Mouse (Mus musculus) midbrain, postnatal 0 days (tissue): ENCODE results near the gene Cep250. TPM values are rescaled to one million over a fixed set of nuclear protein-coding genes. Genes with fewer than 3 reads are reported as not detected.
"Not testable (repeated sequence)": the region's sequence is repeated elsewhere in the genome, so short reads cannot be mapped to it uniquely, and the experiment has no call there.

Experiments used
- ATAC-seq: fragments of 200-750 bp; cut with Nextera tagmentation; 2 replicates; pipeline ENCODE4 v1.8.0; 2017; ENCODE audit warnings: moderate number of reproducible peaks, mild to moderate bottlenecking, moderate TSS enrichment, moderate library complexity; ENCODE audit not compliant: low FRiP score
- DNase-seq: peaks from one replicate; pipeline ENCODE4 v3.0.0-alpha.2; 2015; ENCODE audit warnings: low spot score
- H3K27ac ChIP-seq: fragments of 300-500 bp; sonication (generic); 2 replicates; pipeline ENCODE4 v1.5.1; 2014; ENCODE audit warnings: low read depth, mild to moderate bottlenecking, low read length, mixed read lengths
- H3K27me3 ChIP-seq: fragments of 300-500 bp; sonication (generic); 2 replicates; pipeline ENCODE4 v1.6.1; 2014; ENCODE audit warnings: low read length, control low read depth, mixed read lengths; ENCODE audit not compliant: insufficient read depth
- H3K36me3 ChIP-seq: fragments of 300-500 bp; sonication (generic); 2 replicates; pipeline ENCODE4 v1.6.1; 2014; ENCODE audit warnings: low read length, control low read depth, mixed read lengths; ENCODE audit not compliant: insufficient read depth
- H3K4me1 ChIP-seq: fragments of 300-500 bp; sonication (generic); 2 replicates; pipeline ENCODE4 v1.6.1; 2014; ENCODE audit warnings: mild to moderate bottlenecking, control low read depth, antibody characterized with exemption, low read length, mixed read lengths; ENCODE audit not compliant: insufficient read depth
- H3K4me2 ChIP-seq: fragments of 300-500 bp; sonication (generic); 2 replicates; pipeline ENCODE4 v1.6.1; 2014; ENCODE audit warnings: low read depth, mild to moderate bottlenecking, low read length, mixed read lengths; ENCODE audit not compliant: poor library complexity, severe bottlenecking
- H3K4me3 ChIP-seq: fragments of 300-500 bp; sonication (generic); 2 replicates; pipeline ENCODE4 v1.5.1; 2014; ENCODE audit warnings: low read depth, mild to moderate bottlenecking, low read length, moderate library complexity
- H3K9ac ChIP-seq: fragments of 300-500 bp; sonication (generic); replicated peaks from 2 replicates; pipeline ENCODE4 v1.6.1; 2014; ENCODE audit warnings: mild to moderate bottlenecking, low read length, moderate library complexity, mixed read lengths; ENCODE audit not compliant: poor library complexity, severe bottlenecking
- H3K9me3 ChIP-seq: fragments of 300-500 bp; sonication (generic); 2 replicates; pipeline ENCODE4 v1.6.1; 2016; ENCODE audit warnings: low read length, control low read depth
- CTCF ChIP-seq: IDR thresholded peaks from 2 replicates; pipeline ENCODE4 v1.5.1; 2016; ENCODE audit warnings: antibody characterized with exemption, mild to moderate bottlenecking
- WGBS: fragments of 180-500 bp; shearing (Covaris S2); extraction: QIAGEN DNeasy Blood & Tissue Kit; methylation state at CpG from one replicate; pipeline ENCODE4 v1.1.7; 2014; 5-methylcytosine and 5-hydroxymethylcytosine counted together
- polyA plus RNA-seq: library from polyadenylated mRNA; unstranded; fragments of >200 nt; fragmentation: Nextera tagmentation; extraction: Ambion mirVana; gene quantifications from 2 replicates; pipeline ENCODE4 v1.2.1, GENCODE M21; 2015
- total RNA-seq: library from RNA; depleted of rRNA; stranded (reverse); fragments of >200 nt; gene quantifications from 2 replicates; pipeline ENCODE4 v1.2.3, GENCODE M21; 2014; rRNA removed

The Cep250 gene
- total RNA-seq (14.1 and 19.2 TPM in 2 replicates), polyA plus RNA-seq (8.7 and 10.1 TPM in 2 replicates)

DNA sequence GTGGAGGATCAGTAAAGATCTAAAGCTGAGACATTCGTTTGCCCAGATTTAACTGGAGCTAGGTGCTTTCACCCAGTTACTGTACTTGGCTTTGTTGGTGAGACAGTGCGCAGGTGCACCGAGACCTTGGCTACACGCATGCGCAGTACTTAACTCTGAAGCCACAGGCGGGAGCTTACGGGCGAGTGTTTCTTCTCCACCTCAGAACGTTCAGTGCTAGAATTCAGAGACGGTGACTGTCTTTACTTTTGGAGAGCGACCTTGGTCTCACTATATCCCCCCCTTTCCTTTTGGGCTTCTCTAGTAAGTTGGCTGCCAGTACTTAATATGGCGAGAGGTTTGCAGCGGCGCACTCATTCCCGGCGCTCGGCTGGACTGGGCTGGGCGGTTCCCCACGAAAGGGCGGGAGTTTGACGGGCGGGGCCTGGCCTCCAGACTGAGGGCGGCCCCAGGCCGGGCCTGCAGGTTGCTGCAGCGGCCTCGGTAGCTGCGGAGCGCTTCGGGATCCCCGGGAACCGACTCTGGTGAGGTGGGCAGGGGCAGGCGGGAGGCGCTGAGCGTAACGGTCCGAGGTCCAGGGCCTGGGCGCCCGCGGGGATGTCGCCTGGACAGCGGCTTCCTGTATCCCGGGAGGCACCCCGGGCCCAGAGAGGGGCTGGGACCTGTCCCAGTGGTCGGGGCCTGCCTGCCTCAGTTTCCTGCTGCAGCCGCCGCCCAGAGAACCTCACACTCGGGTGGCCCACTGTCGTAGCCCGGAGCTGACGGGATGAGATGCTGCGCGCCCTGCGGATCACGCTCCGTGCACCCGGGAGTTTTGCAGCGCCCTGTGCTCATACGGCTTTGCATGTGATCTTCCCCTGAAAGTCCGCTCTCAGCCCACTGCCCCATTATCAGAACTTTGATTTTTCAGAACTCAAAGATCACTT lies at the start of gene Cep250:
Cep250 (plus strand) TSS at position 325 of the 926 bp plus-strand sequence.
- Histone ChIP-seq H3K4me3 (peak within 1 kb of the TSS; percentile 70), H3K9ac (peak within 1 kb of the TSS; percentile 86), H3K4me2 (peak within 1 kb of the TSS; percentile 78), H3K36me3 (no peaks in the 10 kb centered on the region), H3K27ac (peak within 1 kb of the TSS; percentile 91), H3K27me3 (no peaks in the 10 kb centered on the region), H3K4me1 (no peaks in the 10 kb centered on the region), H3K9me3 (no peaks in the 10 kb centered on the region)
- DNase-seq (peak; percentile 94), ATAC-seq (peak; percentile 94)
- 0% methylated on average over 56 of the region's 59 CpGs for WGBS
- TF ChIP-seq CTCF: no peak

DNA sequence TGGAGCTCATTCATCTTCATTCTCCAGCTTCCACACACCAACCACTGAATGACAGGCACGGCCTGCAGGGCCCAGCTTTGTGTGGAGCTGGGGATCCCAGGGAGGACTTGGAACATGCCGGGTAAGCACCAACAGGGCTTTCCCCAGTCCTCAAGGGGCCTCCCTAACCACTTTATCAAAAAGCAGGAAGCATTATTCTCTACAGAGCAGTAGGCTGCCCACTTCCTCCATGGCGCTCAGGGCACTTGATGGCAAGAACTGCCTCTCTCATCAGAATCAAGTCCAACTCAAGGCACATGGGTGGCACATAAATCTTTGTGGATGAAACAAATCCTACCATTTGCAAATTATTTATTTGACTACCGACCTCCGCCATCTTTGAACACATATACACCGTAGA lies 41.6 kb upstream of the Cep250 start:
- no peak overlapping the region for H3K9ac ChIP-seq
- H3K27me3 ChIP-seq: no peaks in the 10 kb centered on the region
- DNase-seq (no peak), ATAC-seq (no peak)
- no peak overlapping the region for H3K27ac ChIP-seq
- TF ChIP-seq CTCF: no peak
- no peaks in the 10 kb centered on the region for H3K9me3 ChIP-seq
- no peaks in the 10 kb centered on the region for H3K4me1 ChIP-seq
- H3K36me3 ChIP-seq: peaks cover 36% of the 10 kb centered on the region
- no peak overlapping the region for H3K4me2 ChIP-seq
- H3K4me3 ChIP-seq: no peak overlapping the region
- WGBS: 93% methylated on average over 6 of the region's 6 CpGs

DNA sequence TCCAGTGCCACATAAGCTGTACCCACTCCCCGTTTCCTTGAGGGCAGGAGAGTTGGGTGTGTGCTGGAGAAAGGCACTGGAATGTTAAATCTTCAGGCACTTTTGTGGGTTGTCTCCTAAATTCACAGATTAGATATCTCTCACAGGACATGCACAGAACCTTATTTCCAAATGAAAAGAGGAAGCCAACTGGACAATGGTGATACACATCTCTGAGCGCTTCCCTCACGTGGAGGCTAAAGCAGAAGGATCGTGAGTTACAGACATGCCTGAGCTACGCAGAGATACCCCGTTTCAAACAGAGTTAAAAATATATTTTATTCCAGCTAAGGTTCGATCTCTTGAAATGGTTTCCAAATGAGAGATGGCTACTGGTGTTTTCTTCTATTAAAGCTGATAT lies 33.1 kb upstream of the Cep250 start:
- 96% methylated on average over 7 of the region's 7 CpGs for WGBS
- TF ChIP-seq CTCF: no peak

DNA sequence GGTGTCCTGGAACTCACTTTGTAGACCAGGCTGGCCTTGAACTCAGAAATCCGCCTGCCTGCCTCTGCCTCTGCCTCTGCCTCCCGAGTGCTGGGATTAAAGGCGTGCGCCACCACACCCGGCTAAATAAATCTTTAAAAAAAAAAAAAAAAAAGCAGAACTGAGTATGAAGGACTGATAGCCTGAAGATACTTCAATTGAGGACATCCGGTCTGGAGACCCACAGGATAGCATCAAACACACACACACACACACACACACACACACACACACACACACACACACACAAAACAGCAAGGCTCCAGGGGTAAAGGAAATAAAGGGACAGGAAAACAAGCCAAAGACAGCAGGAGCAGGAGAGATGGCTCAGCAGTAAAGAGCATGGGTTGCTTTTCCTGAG lies 31.0 kb upstream of the Cep250 start:
- not testable (repeated sequence) for H3K4me2 ChIP-seq, H3K9me3 ChIP-seq, H3K36me3 ChIP-seq, H3K4me3 ChIP-seq, H3K27me3 ChIP-seq, H3K9ac ChIP-seq, H3K27ac ChIP-seq, DNase-seq, H3K4me1 ChIP-seq, ATAC-seq
- 88% methylated on average over 6 of the region's 6 CpGs for WGBS

More for the DNA sequence above, 33.1 kb upstream of the Cep250 start:
- no peak for DNase-seq
- no peak overlapping the region for H3K4me3 ChIP-seq
- H3K36me3 ChIP-seq: peaks cover 2% of the 10 kb centered on the region; the same call in 1 of the 2 replicates
- H3K9me3 ChIP-seq: no peaks in the 10 kb centered on the region
- H3K4me2 ChIP-seq: no peak overlapping the region
- no peak for ATAC-seq
- no peak overlapping the region for H3K27ac ChIP-seq
- no peaks in the 10 kb centered on the region for H3K4me1 ChIP-seq
- H3K27me3 ChIP-seq: no peaks in the 10 kb centered on the region
- H3K9ac ChIP-seq: no peak overlapping the region

DNA sequence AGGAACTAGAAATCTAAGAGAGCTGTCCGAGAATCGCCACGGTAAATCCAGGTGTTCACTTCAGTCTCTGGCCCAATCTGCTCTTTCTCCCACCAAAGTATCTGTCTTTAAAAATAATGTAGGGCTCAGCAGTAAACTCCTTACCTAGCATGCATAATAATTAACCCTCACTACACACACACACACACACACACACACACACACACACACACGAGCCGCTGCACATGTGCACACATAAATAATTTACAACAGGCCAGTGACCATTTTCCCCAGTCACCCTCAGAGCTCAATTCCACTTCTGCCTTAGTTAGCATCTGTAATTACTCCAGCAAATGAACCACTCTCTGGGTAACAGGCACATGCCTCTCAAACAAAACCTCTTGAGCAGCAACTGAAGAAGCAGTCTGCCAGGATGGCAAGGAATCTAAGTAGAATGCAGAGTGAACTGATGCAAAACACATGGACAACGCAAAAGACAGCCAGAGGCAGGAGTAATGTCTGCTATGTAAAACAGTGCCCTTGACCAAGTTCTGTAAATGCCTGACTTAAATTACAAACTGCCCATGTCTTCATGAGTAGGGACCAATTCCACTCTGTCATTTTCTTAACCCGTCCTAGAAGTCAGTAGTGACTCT lies 27.4 kb upstream of the Cep250 start:
- no peak for TF ChIP-seq CTCF
- H3K36me3 ChIP-seq: peaks cover 2% of the 10 kb centered on the region; the same call in 1 of the 2 replicates
- peak overlapping the region; percentile 59 for H3K4me2 ChIP-seq
- H3K27ac ChIP-seq: no peak overlapping the region
- H3K27me3 ChIP-seq: no peaks in the 10 kb centered on the region
- H3K4me1 ChIP-seq: peaks cover 7% of the 10 kb centered on the region; the same call in 1 of the 2 replicates
- DNase-seq: no peak
- no peak for ATAC-seq
- H3K9ac ChIP-seq: no peak overlapping the region
- peak overlapping the region; percentile 51 for H3K4me3 ChIP-seq
- 80% methylated on average over 7 of the region's 7 CpGs for WGBS
- no peaks in the 10 kb centered on the region for H3K9me3 ChIP-seq
